Mouse (Mus musculus): ENCODE data around the gene Fam217a.
"Not testable (repeated sequence)": the region's sequence is repeated elsewhere in the genome, so short reads cannot be mapped to it uniquely, and the experiment has no call there.

GRCm38 (mm10) chr13:34972456-34972855, 48.3 kb upstream of the Fam217a start:
- TF ChIP-seq TAL1, GATA1 (IDR thresholded peaks at IDR 0.05; ENCODE audit: low read length): not testable (repeated sequence)
